Mouse (Mus musculus) C2C12 (cell line): ENCODE data around the gene Ntn1. TPM values are rescaled to one million over a fixed set of nuclear protein-coding genes. Genes with fewer than 3 reads are reported as not detected.

Source experiments
- H3K27me3 ChIP-seq: one replicate; pipeline ENCODE4 v1.6.1; 2011; ENCODE audit not compliant: control insufficient read depth, insufficient read depth, insufficient read length
- H3K36me3 ChIP-seq: one replicate; pipeline ENCODE4 v1.6.1; 2011; ENCODE audit not compliant: control insufficient read depth, insufficient read depth
- H3K4me3 ChIP-seq: one replicate; pipeline ENCODE4 v1.5.1; 2011; ENCODE audit warnings: mild to moderate bottlenecking, control low read depth; ENCODE audit not compliant: poor library complexity, insufficient read depth, severe bottlenecking
- H3K79me2 ChIP-seq: one replicate; pipeline ENCODE4 v1.6.1; 2011; ENCODE audit not compliant: control insufficient read depth, insufficient read depth
- H3K79me3 ChIP-seq: one replicate; pipeline ENCODE4 v1.6.1; 2011; ENCODE audit warnings: low read depth, control low read depth
- H3ac ChIP-seq: one replicate; pipeline ENCODE3; 2011; ENCODE audit warnings: low read depth; ENCODE audit not compliant: control insufficient read depth, insufficient read length
- CEBPB ChIP-seq: IDR thresholded peaks from one replicate; pipeline ENCODE4 v1.6.1; 2011; ENCODE audit warnings: low read depth, mild to moderate bottlenecking, control low read depth, moderate library complexity
- CTCF ChIP-seq: IDR thresholded peaks from one replicate; pipeline ENCODE4 v1.5.1; 2011; ENCODE audit not compliant: control insufficient read depth, insufficient read depth, insufficient read length
- FOSL1 ChIP-seq: IDR thresholded peaks from one replicate; pipeline ENCODE4 v1.8.0; 2011; ENCODE audit warnings: mild to moderate bottlenecking, low read length; ENCODE audit not compliant: poor library complexity, insufficient read depth, severe bottlenecking
- MAX ChIP-seq: IDR thresholded peaks from one replicate; pipeline ENCODE4 v1.6.1; 2011; ENCODE audit warnings: mild to moderate bottlenecking, control low read depth
- MYOD1 ChIP-seq: IDR thresholded peaks from one replicate; pipeline ENCODE4 v1.6.1; 2011; ENCODE audit warnings: low read depth; ENCODE audit not compliant: control insufficient read depth, insufficient read length
- MYOG ChIP-seq: IDR thresholded peaks from one replicate; pipeline ENCODE4 v1.6.1; 2011; ENCODE audit not compliant: control insufficient read depth, insufficient read length; ENCODE audit errors: extremely low read depth
- USF1 ChIP-seq: IDR thresholded peaks from one replicate; pipeline ENCODE4 v1.6.1; 2011; ENCODE audit warnings: low read depth, mild to moderate bottlenecking, control low read depth, moderate library complexity
- polyA plus RNA-seq: library from polyadenylated mRNA; unstranded; fragments of >200 nt; fragmentation: generic; extraction: Trizol; gene quantifications from one replicate; pipeline ENCODE4 v1.2.1, GENCODE M21; 2012; ENCODE audit warnings: missing spikeins

Gene Ntn1
- polyA plus RNA-seq, 1 experiment, result 19.4 TPM

GRCm38 (mm10) chr11:68404185-68404584 is 3.6 kb upstream of the Ntn1 start:
- Histone ChIP-seq H3K27me3 (peaks cover 7% of the 10 kb centered on the region), H3ac (no peak overlapping the region), H3K4me3 (no peak overlapping the region), H3K79me2 (no peaks in the 10 kb centered on the region), H3K36me3 (no peaks in the 10 kb centered on the region), H3K79me3 (no peaks in the 10 kb centered on the region)
- no peak for TF ChIP-seq MYOG

GRCm38 (mm10) chr11:68401428-68401827 is 805 bp upstream of the Ntn1 start:
- Histone ChIP-seq H3K4me3 (no peak overlapping the region), H3K36me3 (no peaks in the 10 kb centered on the region), H3ac (no peak overlapping the region), H3K79me2 (no peaks in the 10 kb centered on the region), H3K27me3 (peaks cover 7% of the 10 kb centered on the region), H3K79me3 (no peaks in the 10 kb centered on the region)
- no peak for TF ChIP-seq MYOG

- H3K27me3 ChIP-seq, result peaks cover 7% of the 10 kb centered on the region
Observed at GRCm38 (mm10) chr11:68400021-68400671, 477 bp downstream of the Ntn1 start.

GRCm38 (mm10) chr11:68399548-68400020 is 1.0 kb downstream of the Ntn1 start:
- peaks cover 7% of the 10 kb centered on the region for H3K27me3 ChIP-seq

More at GRCm38 (mm10) chr11:68400021-68400671, 477 bp downstream of the Ntn1 start:
- Histone ChIP-seq H3K79me2 (no peaks in the 10 kb centered on the region), H3ac (peak overlapping the region; percentile 79), H3K4me3 (peak overlapping the region; percentile 14), H3K79me3 (no peaks in the 10 kb centered on the region), H3K36me3 (no peaks in the 10 kb centered on the region)
- TF ChIP-seq CTCF (no peak), CEBPB (no peak), MYOD1 (no peak), MAX (no peak), USF1 (no peak), MYOG (no peak), FOSL1 (no peak)

GRCm38 (mm10) chr11:68398891-68399547 is 1.6 kb downstream of the Ntn1 start:
- Histone ChIP-seq H3K4me3 (no peak overlapping the region), H3K79me3 (no peaks in the 10 kb centered on the region), H3ac (no peak overlapping the region), H3K79me2 (no peaks in the 10 kb centered on the region), H3K36me3 (no peaks in the 10 kb centered on the region), H3K27me3 (peaks cover 7% of the 10 kb centered on the region)
- TF ChIP-seq USF1, result no peak
- no peak for TF ChIP-seq CTCF
- TF ChIP-seq MYOG, result no peak
- no peak for TF ChIP-seq CEBPB
- no peak for TF ChIP-seq FOSL1
- no peak for TF ChIP-seq MYOD1
- no peak for TF ChIP-seq MAX

More at GRCm38 (mm10) chr11:68399548-68400020, 1.0 kb downstream of the Ntn1 start:
- Histone ChIP-seq H3K79me2 (no peaks in the 10 kb centered on the region), H3K79me3 (no peaks in the 10 kb centered on the region), H3ac (peak overlapping the region; percentile 79), H3K4me3 (peak overlapping the region; percentile 14), H3K36me3 (no peaks in the 10 kb centered on the region)
- TF ChIP-seq CEBPB (no peak), MYOD1 (no peak), CTCF (no peak), FOSL1 (no peak), MYOG (no peak), MAX (no peak), USF1 (no peak)

GRCm38 (mm10) chr11:68395546-68395945 is 5.1 kb downstream of the Ntn1 start:
- no peak for TF ChIP-seq MYOD1
- H3K27me3 ChIP-seq, result peaks cover 7% of the 10 kb centered on the region
- H3K4me3 ChIP-seq, result no peak overlapping the region
- no peak overlapping the region for H3ac ChIP-seq
- no peaks in the 10 kb centered on the region for H3K36me3 ChIP-seq
- no peaks in the 10 kb centered on the region for H3K79me3 ChIP-seq
- no peaks in the 10 kb centered on the region for H3K79me2 ChIP-seq
